Mouse (Mus musculus): ENCODE data around the gene Fgfr2. TPM values are rescaled to one million over a fixed set of nuclear protein-coding genes. Genes with fewer than 3 reads are reported as not detected.

Gene Fgfr2
- polyA plus RNA-seq, 1 experiment = 14.7 TPM

DNA sequence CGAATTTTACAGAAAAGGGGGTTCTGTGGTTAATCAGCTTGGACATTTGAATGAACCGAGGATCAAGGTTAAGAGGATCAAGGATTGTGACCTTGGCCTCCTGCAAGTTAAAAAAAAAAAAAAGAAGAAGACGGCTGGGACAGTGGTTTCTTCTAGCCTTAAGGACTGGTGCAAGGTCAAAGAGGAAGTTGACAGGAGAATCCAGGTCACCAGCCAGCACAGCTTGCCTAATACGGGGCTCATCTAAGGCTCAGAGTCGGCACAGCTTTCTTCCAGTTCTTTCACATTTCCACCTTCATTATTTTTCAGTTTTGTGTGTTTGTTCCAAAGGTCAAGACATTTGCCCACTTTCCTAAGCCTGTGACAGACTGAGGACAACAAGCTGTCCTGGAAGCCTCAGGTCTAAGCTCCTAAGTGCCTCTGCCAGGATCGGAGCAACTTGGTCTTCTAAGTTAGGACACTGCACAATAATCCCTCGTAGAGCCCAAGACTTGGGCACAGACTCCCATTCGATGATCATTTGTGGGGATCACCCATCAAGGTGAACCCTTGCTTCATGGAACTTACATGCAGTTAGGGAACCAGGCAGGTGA lies 2532.2 kb downstream of the Fgfr2 start:
- peaks cover 12% of the 10 kb centered on the region; the same call in 1 of the 2 replicates for H3K4me1 ChIP-seq (ENCODE audit: control insufficient read depth, insufficient read depth, insufficient read length, low read length)
- WGBS = 47% methylated on average over 8 of the region's 8 CpGs
- no peak overlapping the region for H3K27ac ChIP-seq (ENCODE audit: insufficient read depth, low read depth, low read length)
- TF ChIP-seq CTCF (IDR thresholded peaks at IDR 0.05; ENCODE audit: extremely low read depth, insufficient read length, insufficient replicate concordance, low read depth, low read length) = no peak
- no peak for TF ChIP-seq POLR2A (IDR thresholded peaks at IDR 0.05; ENCODE audit: low read depth, low read length)
- no peak overlapping the region for H3K4me3 ChIP-seq (ENCODE audit: low read depth, low read length)
- no peaks in the 10 kb centered on the region for H3K36me3 ChIP-seq (ENCODE audit: control insufficient read depth, insufficient read depth, low read length)
- no peaks in the 10 kb centered on the region for H3K27me3 ChIP-seq (ENCODE audit: control insufficient read depth, insufficient read depth, low read length)

DNA sequence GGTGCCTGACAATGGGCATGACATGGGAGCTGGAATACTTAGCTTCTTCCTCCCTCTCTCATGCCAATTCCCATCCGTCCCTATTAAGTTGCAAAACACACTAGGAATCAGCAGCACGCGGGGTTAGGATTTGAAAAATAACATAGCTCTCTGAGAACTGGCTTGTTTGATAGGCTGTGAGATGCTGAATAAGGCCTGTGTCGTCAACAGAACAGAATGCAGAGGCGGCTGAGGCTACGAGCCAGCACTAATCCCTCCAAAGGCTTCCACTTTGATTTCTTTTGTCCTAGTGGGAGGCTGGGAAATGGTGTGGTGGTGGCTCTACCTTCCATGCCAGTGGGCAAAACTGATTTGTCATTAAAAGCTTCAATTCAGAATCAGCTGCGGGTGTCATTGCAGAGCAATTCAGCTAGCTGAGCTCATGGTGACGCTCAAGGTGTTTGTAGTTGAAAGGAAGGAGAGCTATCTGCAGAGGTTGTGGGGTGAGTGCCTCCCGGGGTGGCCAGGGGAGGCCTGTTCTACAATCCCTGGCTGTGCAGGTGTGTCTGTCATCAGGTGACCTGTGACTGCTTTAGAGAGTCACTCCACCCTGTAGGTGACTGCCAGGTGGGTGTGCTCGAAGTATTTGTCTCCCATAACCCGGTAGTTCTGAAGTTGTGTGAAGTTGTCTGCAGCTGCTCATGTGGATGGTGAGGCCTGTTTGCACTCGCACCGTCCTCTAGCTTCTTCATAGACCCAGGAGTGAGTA lies 2532.9 kb downstream of the Fgfr2 start:
- Histone ChIP-seq H3K27ac (ENCODE audit: insufficient read depth, low read depth, low read length) (no peak overlapping the region; the same call in 1 of the 2 replicates), H3K27me3 (ENCODE audit: control insufficient read depth, insufficient read depth, low read length) (no peaks in the 10 kb centered on the region), H3K4me1 (ENCODE audit: control insufficient read depth, insufficient read depth, insufficient read length, low read length) (peaks cover 12% of the 10 kb centered on the region; the same call in 1 of the 2 replicates), H3K36me3 (ENCODE audit: control insufficient read depth, insufficient read depth, low read length) (no peaks in the 10 kb centered on the region), H3K4me3 (ENCODE audit: low read depth, low read length) (no peak overlapping the region)
- no peak for TF ChIP-seq POLR2A (IDR thresholded peaks at IDR 0.05; ENCODE audit: low read depth, low read length)
- no peak for TF ChIP-seq CTCF (IDR thresholded peaks at IDR 0.05; ENCODE audit: extremely low read depth, insufficient read length, insufficient replicate concordance, low read depth, low read length)
- WGBS = 52% methylated on average over 13 of the region's 13 CpGs

DNA sequence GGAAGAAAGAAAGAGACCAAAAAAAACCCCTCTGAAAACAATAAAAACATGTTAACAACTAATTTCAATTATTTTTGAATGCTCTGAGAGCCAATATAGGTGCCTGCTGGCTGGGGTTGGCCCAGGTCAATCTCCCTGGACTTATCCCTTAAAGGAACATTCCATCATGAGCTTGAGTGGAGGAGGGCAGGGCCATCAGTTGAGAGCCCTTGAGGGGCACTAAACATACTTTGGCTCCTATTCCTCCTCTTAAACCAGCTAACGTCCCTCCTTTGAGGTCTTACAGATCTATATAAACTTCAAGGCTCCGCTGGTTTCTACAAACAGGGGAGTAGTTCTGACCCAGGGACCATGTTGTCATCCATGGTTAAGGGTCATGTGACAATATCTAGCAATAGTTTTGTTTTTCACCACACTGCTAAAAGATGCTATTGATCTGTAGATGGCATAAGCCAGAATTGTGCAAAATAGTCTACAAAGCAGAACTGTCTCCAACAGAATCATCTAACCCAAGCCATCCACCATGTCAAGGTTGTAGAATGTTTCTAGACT lies 2536.6 kb downstream of the Fgfr2 start:
- H3K27me3 ChIP-seq (ENCODE audit: control insufficient read depth, insufficient read depth, low read length) = no peaks in the 10 kb centered on the region
- no peaks in the 10 kb centered on the region for H3K36me3 ChIP-seq (ENCODE audit: control insufficient read depth, insufficient read depth, low read length)
- H3K4me1 ChIP-seq (ENCODE audit: control insufficient read depth, insufficient read depth, insufficient read length, low read length) = peaks cover 10% of the 10 kb centered on the region; the same call in 1 of the 2 replicates
- no peak overlapping the region for H3K4me3 ChIP-seq (ENCODE audit: low read depth, low read length)
- TF ChIP-seq CTCF (IDR thresholded peaks at IDR 0.05; ENCODE audit: extremely low read depth, insufficient read length, insufficient replicate concordance, low read depth, low read length) (no peak), POLR2A (IDR thresholded peaks at IDR 0.05; ENCODE audit: low read depth, low read length) (no peak)
- no peak overlapping the region for H3K27ac ChIP-seq (ENCODE audit: insufficient read depth, low read depth, low read length)
- 87% methylated on average over 2 of the region's 2 CpGs for WGBS

DNA sequence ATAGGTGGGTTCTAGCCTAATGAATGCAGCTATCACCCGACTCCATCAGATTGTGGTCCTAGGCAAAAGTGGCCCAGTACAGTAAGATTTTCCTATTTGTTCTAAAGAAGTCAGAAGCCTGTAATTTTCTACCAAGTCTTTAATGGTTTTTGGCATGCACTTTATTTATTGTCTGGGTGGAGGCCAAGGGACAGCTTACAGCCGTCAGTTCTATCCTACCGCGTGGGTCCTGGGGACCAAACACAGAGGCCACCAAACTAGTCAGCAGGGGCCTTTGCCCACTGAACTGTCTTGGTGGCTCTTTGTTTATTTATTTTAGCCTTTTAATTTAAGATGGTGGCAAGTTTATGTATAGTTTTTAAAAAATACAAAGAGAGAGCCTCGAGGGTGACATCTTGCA lies 2544.5 kb downstream of the Fgfr2 start:
- Histone ChIP-seq H3K4me3 (ENCODE audit: low read depth, low read length) (no peak overlapping the region), H3K4me1 (ENCODE audit: control insufficient read depth, insufficient read depth, insufficient read length, low read length) (peaks cover 13% of the 10 kb centered on the region), H3K27me3 (ENCODE audit: control insufficient read depth, insufficient read depth, low read length) (no peaks in the 10 kb centered on the region), H3K36me3 (ENCODE audit: control insufficient read depth, insufficient read depth, low read length) (no peaks in the 10 kb centered on the region), H3K27ac (ENCODE audit: insufficient read depth, low read depth, low read length) (no peak overlapping the region)
- TF ChIP-seq CTCF (IDR thresholded peaks at IDR 0.05; ENCODE audit: extremely low read depth, insufficient read length, insufficient replicate concordance, low read depth, low read length) (no peak), POLR2A (IDR thresholded peaks at IDR 0.05; ENCODE audit: low read depth, low read length) (no peak)
- 38% methylated on average over 5 of the region's 5 CpGs for WGBS

DNA sequence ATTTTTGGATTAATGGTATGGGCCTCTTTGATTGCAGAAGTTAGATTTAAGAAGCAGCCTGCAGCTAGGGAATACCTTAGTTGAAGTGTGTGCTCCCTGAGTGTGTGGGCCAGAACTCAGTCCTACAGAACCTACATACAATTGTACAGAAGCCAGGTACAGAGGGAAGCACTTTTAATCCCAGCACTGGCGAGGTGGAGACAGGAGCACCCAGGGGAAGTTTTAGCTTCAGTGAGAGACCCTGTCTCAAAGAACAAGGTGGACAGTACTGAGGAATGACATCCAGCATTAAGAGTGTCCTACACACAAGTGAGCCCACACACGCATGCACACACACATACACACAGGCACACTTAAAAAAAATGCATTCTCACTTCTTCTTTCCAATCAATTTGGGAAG lies 2545.1 kb downstream of the Fgfr2 start:
- Histone ChIP-seq H3K27me3 (ENCODE audit: control insufficient read depth, insufficient read depth, low read length) (no peaks in the 10 kb centered on the region), H3K4me3 (ENCODE audit: low read depth, low read length) (no peak overlapping the region), H3K4me1 (ENCODE audit: control insufficient read depth, insufficient read depth, insufficient read length, low read length) (peaks cover 13% of the 10 kb centered on the region), H3K36me3 (ENCODE audit: control insufficient read depth, insufficient read depth, low read length) (no peaks in the 10 kb centered on the region), H3K27ac (ENCODE audit: insufficient read depth, low read depth, low read length) (no peak overlapping the region)
- TF ChIP-seq POLR2A (IDR thresholded peaks at IDR 0.05; ENCODE audit: low read depth, low read length) (no peak), CTCF (IDR thresholded peaks at IDR 0.05; ENCODE audit: extremely low read depth, insufficient read length, insufficient replicate concordance, low read depth, low read length) (no peak)
- 86% methylated on average over 2 of the region's 2 CpGs for WGBS

DNA sequence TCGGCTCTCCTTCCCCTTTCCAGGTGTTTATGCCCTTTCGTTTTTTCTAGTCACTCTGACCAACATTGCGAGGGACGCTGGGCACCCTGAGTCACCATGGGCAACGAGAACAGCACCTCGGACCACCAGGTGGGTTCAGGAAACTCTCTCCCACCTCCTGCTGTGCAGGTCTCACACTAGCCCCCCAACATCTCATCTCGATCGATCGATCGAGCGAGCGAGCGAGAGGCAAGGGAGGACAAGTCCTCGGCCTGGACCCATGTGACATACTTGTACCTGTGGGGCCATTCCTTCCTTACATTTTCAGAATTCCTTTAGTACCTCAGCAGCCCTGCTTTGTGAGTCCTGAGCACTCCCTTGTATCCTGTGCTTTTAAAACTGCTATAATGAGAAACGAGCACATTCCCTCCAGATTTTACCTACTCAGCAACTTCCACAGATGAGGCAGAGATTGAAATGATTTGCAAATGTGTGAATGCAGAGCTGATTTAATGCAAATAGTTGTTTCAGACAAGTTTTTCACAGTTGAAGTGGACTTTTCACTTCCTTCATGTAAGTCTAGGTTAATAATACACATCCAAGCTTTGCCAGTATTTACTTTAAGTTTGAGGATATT lies 2545.7 kb downstream of the Fgfr2 start, which contains the start of gene Tacc2:
Tacc2 (plus strand) TSS at position 51 of the 616 bp plus-strand sequence.
- Histone ChIP-seq H3K27me3 (ENCODE audit: control insufficient read depth, insufficient read depth, low read length) (no peaks in the 10 kb centered on the region), H3K27ac (ENCODE audit: insufficient read depth, low read depth, low read length) (peak within 1 kb of the TSS; percentile 31; the same call in 1 of the 2 replicates), H3K4me1 (ENCODE audit: control insufficient read depth, insufficient read depth, insufficient read length, low read length) (peaks cover 13% of the 10 kb centered on the region), H3K4me3 (ENCODE audit: low read depth, low read length) (peak within 1 kb of the TSS; percentile 71), H3K36me3 (ENCODE audit: control insufficient read depth, insufficient read depth, low read length) (no peaks in the 10 kb centered on the region)
- WGBS = 18% methylated on average over 15 of the region's 15 CpGs
- TF ChIP-seq CTCF (IDR thresholded peaks at IDR 0.05; ENCODE audit: extremely low read depth, insufficient read length, insufficient replicate concordance, low read depth, low read length) (no peak), POLR2A (IDR thresholded peaks at IDR 0.05; ENCODE audit: low read depth, low read length) (no peak)

DNA sequence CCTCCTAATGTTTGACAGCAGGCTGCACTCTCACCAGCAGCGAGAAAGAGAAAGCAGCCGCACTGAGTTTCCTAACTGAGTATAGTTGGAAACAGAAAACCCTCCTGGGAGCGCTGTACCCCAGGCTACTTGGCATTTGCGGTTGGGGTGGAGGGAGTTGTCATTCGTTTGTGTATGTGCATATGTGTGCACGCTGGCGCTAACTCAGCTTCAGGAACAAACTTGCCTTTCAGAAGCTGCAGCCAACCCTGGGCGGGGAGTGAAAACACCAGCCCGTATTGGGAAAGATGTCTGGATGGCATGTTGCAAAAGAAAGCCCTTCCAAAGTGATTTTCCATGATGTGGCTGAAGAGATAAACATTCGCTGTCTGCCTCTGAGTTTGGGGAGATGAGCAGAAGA lies 2546.2 kb downstream of the Fgfr2 start:
- WGBS = 4% methylated on average over 10 of the region's 10 CpGs
- Histone ChIP-seq H3K36me3 (ENCODE audit: control insufficient read depth, insufficient read depth, low read length) (no peaks in the 10 kb centered on the region), H3K4me3 (ENCODE audit: low read depth, low read length) (peak overlapping the region; percentile 71), H3K4me1 (ENCODE audit: control insufficient read depth, insufficient read depth, insufficient read length, low read length) (peaks cover 13% of the 10 kb centered on the region), H3K27ac (ENCODE audit: insufficient read depth, low read depth, low read length) (no peak overlapping the region), H3K27me3 (ENCODE audit: control insufficient read depth, insufficient read depth, low read length) (no peaks in the 10 kb centered on the region)
- TF ChIP-seq POLR2A (IDR thresholded peaks at IDR 0.05; ENCODE audit: low read depth, low read length) (no peak), CTCF (IDR thresholded peaks at IDR 0.05; ENCODE audit: extremely low read depth, insufficient read length, insufficient replicate concordance, low read depth, low read length) (no peak)

All from small intestine, adult 2 months (tissue).